Mouse (Mus musculus) retina, postnatal 7 days (tissue): ENCODE measurements around the gene Gm3594.
"Not testable (repeated sequence)": the region's sequence is repeated elsewhere in the genome, so short reads cannot be mapped to it uniquely, and the experiment has no call there.

Experiments used
- DNase-seq: peaks from one replicate; pipeline ENCODE4 v3.0.0-alpha.2; 2012; ENCODE audit warnings: low read depth, low spot score

Gene Gm3594

DNA sequence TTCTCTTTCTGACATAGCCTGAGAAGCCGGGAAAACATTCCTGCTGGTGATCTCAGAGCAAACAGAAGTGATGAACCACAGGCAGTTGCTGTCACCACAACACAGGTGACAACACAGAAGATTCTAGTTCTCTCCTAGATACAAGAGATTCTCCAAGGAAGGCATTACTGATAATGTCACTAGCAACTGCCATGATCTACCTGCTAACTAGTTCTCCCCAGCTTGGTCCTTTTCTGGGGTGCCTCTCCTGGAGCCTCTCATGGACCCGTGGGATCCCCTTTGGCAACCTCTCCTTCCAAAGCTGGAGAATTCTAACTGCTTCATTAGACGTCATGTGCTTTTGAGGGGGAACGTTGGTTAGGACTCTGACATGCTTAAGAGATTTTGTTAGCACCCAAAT lies at the start of gene Gm3594:
Gene Gm3594 (minus strand): TSS at position 101 of the 400 bp plus-strand sequence.
- DNase-seq, result not testable (repeated sequence)

DNA sequence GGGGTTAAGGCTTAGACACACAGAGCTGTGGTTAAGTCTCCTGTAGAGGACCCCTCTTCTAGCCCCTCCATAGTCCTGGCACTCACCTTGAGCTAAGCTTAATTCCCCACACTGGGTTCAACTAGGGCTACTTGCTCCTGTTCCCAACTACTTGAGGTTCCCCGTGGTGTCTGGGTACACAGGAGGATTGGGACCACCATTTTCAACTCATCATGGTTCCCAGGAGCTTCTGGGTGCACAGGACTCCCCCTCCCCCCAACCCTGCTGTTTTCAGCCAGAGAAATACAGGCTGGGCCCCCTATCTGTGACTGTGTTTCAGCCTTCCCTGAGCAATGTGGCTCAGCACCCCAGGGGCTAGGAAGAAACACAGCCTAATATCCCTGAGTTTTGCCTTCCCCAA lies 41.9 kb upstream of the Gm3594 start:
- not testable (repeated sequence) for DNase-seq

DNA sequence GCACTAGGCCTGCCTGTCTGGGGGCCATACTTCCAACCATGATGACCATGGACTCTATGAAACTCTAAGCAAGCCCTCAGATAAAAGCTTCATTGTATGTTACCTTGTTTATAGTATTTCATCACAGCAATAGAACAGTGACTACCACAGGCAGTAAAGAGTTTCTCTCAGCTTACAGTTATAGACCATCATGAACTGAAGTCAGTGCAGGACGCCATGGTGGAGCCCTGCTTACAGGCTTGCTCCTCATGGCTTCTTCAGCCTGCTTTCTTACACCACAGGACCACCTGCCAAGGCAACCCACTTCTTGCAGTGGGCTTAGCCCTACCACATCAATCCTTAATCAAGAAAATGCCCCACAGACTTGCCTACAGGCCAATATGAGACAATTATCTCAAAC lies 41.1 kb upstream of the Gm3594 start:
- not testable (repeated sequence) for DNase-seq

GRCm38 (mm10) chr14:6482126-6482525 lies 37.7 kb upstream of the Gm3594 start:
- DNase-seq, result not testable (repeated sequence)

- not testable (repeated sequence) for DNase-seq
These were observed 27.4 kb upstream of the Gm3594 start for GRCm38 (mm10) chr14:6471856-6472255.

DNA sequence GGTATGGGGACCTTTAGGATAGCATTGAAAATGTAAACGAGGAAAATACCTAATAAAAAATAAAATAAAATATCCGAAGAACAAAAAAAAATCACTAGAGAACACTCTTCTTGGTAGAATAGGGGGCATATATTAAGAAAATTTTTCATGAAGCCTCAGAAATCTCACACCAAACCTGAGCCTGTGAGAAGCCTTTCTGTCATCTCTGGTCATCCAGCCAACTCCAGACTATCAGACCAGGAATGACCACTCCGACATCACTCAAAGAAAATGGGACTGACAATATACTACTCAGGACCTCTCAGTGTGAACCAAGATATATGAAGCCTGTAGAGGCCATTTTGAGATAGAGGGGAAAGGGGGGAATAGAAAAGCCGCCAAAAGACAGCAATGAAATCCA lies 3.6 kb downstream of the Gm3594 start:
- not testable (repeated sequence) for DNase-seq

GRCm38 (mm10) chr14:6440206-6440605 lies 4.2 kb downstream of the Gm3594 start:
- not testable (repeated sequence) for DNase-seq

DNA sequence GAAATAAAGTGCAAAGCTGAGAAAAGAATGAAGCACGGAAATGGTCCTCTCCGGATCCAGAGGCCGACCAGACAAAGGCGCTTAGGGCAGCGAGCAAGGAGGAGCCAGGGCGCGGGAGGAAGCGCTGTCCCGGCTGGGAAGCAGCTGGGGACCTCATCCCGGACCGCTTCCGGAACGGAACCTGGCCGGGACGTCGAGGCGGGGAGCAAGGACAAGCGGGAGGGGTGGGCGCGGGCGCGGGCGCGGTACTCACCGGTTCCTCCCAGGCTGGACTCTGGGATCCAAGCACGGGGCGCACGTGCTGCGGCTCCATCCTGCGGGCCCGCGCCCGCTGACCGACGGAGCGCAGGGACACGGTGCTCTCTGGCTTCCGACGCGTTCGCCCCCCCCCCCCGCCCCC lies 17.6 kb downstream of the Gm3594 start:
- not testable (repeated sequence) for DNase-seq

- not testable (repeated sequence) for DNase-seq
These were observed 18.1 kb downstream of the Gm3594 start for GRCm38 (mm10) chr14:6426353-6426752.

DNA sequence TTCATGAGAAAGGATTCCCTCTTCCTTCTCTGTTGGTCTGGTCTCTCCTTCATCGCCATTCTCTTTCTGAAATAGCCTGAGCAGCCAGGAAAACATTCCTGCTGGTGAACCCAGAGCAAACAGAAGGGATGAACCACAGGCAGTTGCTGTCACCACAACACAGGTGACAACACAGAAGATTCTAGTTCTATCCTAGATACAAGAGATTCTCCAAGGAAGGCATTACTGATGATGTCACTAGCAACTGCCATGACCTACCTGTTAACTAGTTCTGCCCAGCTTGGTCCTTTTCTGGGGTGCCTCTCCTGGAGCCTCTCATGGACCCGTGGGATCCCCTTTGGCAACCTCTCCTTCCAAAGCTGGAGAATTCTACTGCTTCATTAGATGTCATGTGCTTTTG lies 32.0 kb downstream of the Gm3594 start, which contains the start of gene Gm3591:
Gene Gm3591 (minus strand): TSS at position 101 of the 400 bp plus-strand sequence.
- DNase-seq, result not testable (repeated sequence)

DNA sequence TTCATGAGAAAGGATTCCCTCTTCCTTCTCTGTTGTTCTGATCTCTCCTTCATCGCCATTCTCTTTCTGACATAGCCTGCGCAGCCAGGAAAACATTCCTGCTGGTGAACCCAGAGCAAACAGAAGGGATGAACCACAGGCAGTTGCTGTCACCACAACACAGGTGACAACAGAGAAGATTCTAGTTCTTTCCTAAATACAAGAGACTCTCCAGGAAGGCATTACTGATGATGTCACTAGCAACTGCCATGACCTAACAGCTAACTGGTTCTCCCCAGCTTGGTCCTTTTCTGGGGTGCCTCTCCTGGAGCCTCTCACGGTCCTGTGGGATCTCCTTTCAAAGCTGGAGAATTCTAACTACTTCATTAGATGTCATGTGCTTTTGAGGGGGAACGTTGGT lies 54.2 kb downstream of the Gm3594 start, which contains the start of gene Gm16440:
Gene Gm16440 (minus strand): TSS at position 101 of the 400 bp plus-strand sequence.
- DNase-seq, result not testable (repeated sequence)
